Mouse (Mus musculus) kidney, postnatal 25 days (tissue): ENCODE results near the gene Gm17655.
A peak's percentile ranks its signal among the peaks of the same experiment; 100 is the strongest.
"Not testable (repeated sequence)": the region's sequence is repeated elsewhere in the genome, so short reads cannot be mapped to it uniquely, and the experiment has no call there.

Experiments used
- DNase-seq, 2 experiments: peaks; one replicate each; pipeline ENCODE4 v3.0.0; 2021; ENCODE audit warnings: mixed read lengths in 2 of 2

The Gm17655 gene

GRCm38 (mm10) chr5:110086161-110086866 is 14.0 kb upstream of the Gm17655 start:
- DNase-seq, result no peak

- no peak for DNase-seq
These were observed 10.6 kb upstream of the Gm17655 start for GRCm38 (mm10) chr5:110082961-110083360.

- DNase-seq, result peak; percentile 90 to 93
These were observed 14.5 kb downstream of the Gm17655 start for GRCm38 (mm10) chr5:110057637-110058408.

GRCm38 (mm10) chr5:110023694-110024427 is 48.5 kb downstream of the Gm17655 start:
- peak; percentile 35 to 40 for DNase-seq

- no peak for DNase-seq
These were observed 49.0 kb downstream of the Gm17655 start for GRCm38 (mm10) chr5:110023273-110023672.

GRCm38 (mm10) chr5:110015775-110016174 is 56.5 kb downstream of the Gm17655 start:
- not testable (repeated sequence) for DNase-seq
